Mouse (Mus musculus) G1E (cell line): ENCODE results near the gene Paxip1.

ENCODE experiments used
- CTCF ChIP-seq: IDR thresholded peaks from 2 replicates; pipeline ENCODE4 v1.5.1; 2012; ENCODE audit warnings: low read depth, low read length, inconsistent platforms, mixed read lengths
- POLR2AphosphoS5 ChIP-seq: IDR thresholded peaks from 2 replicates; pipeline ENCODE4 v1.6.1; 2012; ENCODE audit warnings: low read depth, low read length, inconsistent platforms; ENCODE audit not compliant: insufficient replicate concordance

DNA sequence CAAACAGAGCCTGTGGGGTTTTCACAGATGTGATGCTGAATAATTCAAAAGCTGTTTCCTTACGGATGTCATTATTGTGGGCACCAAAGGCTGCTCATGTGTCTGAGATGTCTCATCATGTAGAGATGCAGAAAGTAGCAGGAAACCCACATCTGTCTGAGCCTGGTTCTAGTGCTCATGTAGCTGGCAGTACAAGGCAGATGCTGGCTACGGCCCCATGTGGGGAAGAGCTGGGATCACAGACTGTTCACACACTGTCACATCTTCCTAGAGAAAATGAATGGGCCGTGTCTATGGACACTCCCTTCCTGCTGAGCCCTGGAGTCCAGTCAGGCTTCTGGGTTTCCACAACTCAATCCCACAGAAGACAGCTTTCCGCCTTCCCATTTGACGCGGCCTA lies 89.0 kb downstream of the Paxip1 start:
- TF ChIP-seq CTCF (no peak), POLR2AphosphoS5 (no peak)
